Mouse (Mus musculus) natural killer cell, adult 2 months (primary cell): ENCODE data around the gene Josd1.

Experiments used
- DNase-seq, 2 experiments: peaks; one replicate each; pipeline ENCODE4 v3.0.0; 2022; ENCODE audit warnings: low spot score in 2 of 2

Josd1 gene

GRCm38 (mm10) chr15:79687646-79688267 is at the start of gene Josd1:
TSS of gene Josd1 (minus strand) at chr15:79687919.
- DNase-seq: peak; percentile 97 to 98

- no peak for DNase-seq
These were observed 46.6 kb upstream of the Josd1 start for GRCm38 (mm10) chr15:79734311-79734710.

DNA sequence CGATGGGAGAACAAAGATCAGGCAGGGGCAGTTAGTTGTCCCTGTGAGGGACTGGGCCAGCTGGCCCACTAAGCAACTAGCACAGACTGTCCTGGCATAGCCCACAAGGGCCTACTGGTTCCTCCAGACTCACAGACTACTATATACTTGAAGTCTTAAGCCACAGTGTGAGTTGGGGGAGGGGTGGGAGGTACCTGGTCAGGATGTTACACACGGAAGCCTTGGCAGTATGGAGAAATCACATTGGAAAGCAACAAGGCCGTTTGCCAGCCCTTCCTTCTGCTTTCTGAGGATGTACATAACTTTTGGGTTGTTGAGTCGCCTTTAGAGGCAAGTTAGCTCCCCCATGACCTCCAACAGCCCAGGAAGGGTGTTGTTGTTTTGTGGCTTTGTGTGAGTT is 45.9 kb upstream of the Josd1 start:
- no peak for DNase-seq

DNA sequence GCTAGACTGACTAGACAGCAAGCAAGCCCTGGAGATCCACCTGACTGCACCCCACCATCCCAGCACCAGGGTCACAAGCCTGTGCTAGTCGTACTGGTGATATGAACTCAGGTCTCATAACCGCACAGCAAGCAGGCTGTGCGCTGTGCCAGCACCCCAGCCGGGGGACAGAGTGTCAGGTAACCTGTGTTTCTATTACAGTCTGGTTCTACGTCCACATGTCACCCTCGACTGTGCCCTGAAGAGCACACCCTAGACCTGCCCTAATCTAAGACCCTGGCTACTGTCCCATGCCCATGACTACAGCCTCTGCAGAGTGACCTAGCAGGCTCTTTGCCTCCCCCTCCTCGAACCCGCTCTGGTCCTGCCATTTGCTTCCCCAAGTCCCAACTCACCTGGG is 45.5 kb upstream of the Josd1 start:
- no peak for DNase-seq

DNA sequence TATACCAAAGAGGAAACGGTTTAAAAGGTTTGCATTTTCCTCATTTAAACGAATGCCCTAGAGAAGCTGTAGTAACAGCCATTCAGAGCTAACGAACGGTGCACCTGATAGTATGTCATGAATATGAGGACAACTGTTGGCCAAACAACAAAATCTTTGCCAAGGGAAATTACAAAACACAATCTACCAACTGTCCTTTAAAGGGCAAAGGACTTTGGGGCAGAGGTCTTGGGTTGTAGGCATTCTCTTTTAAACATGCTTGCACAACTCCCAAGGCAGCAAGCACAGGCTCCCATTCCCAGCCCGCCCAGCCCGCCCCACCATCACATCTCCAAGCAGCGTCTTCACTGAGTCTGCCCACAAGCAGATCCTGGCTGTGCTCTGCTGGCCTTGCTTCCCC is 43.8 kb upstream of the Josd1 start:
- no peak for DNase-seq

DNA sequence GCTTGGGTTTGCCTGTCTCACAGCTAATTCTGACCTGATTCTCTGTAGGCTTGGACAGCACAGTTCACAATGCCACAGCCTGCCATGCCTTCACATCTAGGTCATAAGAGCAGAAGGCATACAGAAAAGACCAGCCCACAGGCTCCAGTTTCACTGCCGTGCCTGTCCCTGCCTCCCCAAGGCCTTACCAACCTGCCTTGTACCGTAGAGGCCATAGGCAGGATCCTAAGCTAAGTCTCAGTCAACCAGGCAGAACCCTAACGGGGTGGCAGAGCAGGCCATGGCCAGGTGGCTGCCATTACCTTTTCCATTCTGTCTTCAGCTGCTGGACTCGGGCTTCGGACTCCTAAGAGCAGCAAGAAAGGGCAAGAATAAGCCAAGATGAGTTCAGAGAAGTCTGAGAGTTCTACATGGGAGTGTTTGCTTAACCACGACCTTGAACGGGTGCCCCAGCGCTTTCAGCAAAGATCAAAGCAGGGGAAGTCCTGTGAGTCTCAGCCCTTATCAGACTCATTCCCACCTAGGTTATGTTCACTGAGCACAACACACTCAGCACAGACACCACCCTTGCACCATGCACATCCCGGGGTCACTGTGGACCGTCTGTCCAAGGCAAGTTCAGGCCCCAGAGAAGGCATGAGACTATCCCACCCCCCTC is 41.1 kb upstream of the Josd1 start:
- no peak for DNase-seq

- DNase-seq: no peak
These were observed 40.6 kb upstream of the Josd1 start for GRCm38 (mm10) chr15:79728311-79728710.

DNA sequence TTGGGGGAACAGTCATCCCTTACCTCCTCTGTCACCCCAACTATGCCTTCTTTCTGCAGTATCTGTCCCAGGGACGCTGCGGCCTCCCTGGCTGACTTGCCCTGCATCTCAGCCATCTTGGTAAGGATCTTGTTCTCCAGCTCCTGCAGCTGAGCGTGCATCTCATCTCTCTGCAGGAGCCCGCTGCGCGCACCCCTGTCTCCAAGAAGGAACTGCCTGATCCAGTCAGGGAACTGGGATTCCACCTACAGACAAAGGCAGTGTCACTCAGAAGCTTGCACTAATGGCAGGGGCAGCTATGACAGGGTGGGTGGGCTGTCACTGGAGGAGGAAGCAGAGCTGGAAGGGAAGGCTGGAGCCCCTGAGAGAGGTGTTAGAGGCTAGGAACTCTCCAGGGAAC is 40.1 kb upstream of the Josd1 start:
- no peak for DNase-seq

- DNase-seq: no peak
These were observed 37.6 kb upstream of the Josd1 start for GRCm38 (mm10) chr15:79725190-79725789.

- peak; percentile 64 to 70 for DNase-seq
These were observed 35.7 kb upstream of the Josd1 start for GRCm38 (mm10) chr15:79723439-79723838.

GRCm38 (mm10) chr15:79720796-79721195 is 33.1 kb upstream of the Josd1 start:
- DNase-seq: no peak

- DNase-seq: no peak
These were observed 32.5 kb upstream of the Josd1 start for GRCm38 (mm10) chr15:79720267-79720666.

GRCm38 (mm10) chr15:79716710-79717109 is 29.0 kb upstream of the Josd1 start:
- DNase-seq: no peak

GRCm38 (mm10) chr15:79715646-79716045 is 27.9 kb upstream of the Josd1 start:
- no peak for DNase-seq

DNA sequence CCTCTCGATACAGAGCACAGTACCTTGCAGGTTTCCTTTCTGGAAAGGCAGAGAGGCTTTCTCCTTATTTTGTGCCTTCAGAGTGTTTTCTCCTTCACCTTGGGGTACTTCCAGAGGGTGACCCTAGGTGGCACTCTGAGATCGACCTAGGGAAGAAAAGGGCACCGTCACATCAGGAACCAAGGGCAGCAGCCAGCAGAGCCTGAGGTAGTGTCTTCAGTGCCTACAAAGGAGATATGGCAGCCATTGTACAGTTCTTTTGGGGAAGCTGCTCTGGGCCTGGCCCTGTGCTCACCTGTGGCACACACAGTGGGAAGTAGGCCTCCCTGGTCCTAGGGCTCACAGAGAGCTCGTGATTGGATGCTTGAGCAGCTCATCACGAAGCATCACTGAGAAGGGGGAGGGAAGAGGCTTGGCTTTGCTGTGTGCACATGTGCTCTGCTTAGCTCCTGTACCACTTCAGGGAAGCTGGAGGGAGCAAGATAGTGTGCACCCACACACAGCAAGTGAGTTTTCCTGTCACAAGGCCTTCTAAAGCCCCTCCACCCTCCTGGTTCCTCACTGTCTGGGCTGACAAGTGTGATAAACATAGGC is 20.6 kb upstream of the Josd1 start:
- no peak for DNase-seq

DNA sequence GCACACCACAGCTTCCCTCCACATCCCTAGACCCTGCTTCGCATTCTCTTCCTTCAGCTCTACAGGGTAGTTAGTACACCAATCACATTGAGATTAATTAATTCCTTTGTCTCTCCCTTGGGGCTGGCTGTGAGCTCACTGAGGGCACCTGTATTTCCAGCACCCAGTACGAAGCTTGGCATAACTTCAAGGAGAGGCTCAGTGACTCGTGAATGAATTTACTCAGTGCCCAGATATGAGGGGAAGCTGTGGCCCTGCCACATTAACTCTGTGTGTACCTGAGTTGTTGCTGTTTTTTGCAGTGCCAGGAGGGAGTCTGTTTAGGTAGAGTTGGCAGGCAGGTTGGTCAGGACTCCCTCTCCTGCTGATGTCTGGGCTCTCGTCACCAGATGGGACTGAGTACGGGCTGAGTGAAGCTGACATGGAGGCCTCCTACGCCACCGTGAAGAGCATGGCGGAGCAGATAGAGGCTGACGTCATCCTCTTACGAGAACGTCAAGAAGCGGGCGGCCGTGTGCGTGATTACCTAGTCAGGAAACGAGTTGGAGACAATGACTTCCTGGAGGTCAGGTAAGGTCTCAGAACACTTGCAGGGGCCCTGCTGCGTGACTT is 19.0 kb upstream of the Josd1 start:
- no peak for DNase-seq

DNA sequence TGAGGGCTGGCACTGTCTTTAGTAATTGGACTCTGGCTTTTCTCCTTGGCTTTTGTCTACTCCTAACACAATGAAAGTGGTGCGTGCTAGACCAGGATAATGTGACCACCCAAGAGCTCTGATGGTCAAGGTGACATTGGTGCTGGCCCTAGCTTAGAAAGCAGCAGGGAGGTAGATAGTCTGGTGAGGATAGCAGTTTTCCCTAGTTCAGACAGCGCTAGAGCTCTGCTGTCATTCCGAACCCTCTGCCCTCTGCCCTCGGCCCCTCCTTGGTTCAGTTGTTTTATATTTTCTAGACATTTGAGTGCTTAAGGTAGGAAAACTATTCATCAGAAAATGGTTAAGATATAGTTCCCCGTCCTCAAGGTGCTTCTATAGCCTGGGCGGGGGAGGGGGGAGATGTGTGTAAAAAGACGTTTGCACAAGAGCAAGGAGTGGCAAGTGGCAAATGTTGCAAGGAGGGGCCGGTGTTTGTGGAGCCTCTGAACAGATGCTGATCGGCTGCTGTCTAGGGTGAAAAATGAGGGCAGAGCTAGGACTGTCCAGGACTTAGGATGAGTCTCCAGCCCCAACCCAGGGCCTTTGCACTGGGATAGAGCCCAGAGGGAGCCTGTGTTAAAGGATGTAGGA is 10.0 kb upstream of the Josd1 start:
- no peak for DNase-seq

DNA sequence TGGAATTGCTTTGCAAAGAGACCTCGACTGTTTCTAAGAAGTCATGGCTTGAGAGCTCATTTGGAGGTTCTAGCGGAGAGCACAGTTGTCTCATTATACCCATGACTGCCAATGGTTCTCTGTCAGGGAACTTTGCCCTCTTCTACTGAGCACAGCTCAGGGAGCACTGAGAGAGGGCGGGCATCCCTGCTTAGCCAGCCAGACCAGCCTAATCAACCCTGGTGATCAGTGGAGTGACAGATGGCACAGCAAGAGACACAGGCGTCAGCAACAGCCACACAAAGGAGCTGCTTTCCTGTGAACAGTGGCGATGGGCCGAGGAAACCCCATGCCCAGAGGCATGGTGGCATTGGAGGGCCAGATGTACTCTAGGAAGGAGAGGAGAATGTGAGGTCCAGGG is 9.3 kb upstream of the Josd1 start:
- no peak for DNase-seq

DNA sequence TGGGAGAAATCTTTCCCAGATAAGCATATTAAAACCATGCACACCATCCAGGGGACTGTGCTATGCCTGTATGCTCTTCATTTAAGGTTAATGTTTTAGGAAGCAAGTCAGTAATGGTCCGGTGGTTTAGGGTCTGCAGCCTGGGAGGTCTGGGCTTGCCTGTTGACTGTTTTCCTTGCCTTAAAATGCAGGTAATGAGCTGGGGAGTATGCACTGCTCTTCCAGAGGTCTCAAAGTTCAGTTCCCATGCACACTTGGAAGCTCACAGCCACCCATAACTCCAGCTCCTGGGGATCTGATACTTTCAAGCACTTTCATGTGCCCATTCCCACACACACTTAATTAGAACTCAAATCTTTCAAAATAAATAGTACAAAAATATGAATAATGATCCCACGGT is 8.8 kb upstream of the Josd1 start:
- no peak for DNase-seq

GRCm38 (mm10) chr15:79695516-79695915 is 7.8 kb upstream of the Josd1 start:
- DNase-seq: peak in 1 of 2 experiments; percentile 26

- DNase-seq: peak in 1 of 2 experiments; percentile 26
These were observed 6.8 kb upstream of the Josd1 start for GRCm38 (mm10) chr15:79694512-79694911.

DNA sequence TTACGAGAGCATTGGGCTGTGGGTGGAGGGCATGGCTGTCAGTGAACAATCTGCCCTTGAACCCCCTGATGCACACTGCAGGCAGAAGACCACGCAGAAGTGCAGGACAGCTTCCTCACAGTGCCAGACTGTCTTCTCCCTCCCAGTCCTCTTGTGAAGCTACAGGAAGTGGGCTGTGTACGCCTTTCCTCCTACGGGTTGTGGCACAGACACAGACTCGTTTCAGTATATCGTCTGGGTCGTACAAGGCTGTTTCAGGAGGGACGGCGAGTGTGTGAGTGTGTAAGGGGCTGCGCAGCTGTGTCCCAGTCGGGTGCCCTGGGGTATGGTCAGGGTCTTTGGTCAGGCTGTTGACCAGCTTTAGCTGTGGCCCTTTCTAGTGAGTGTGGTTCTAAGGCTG is 6.0 kb upstream of the Josd1 start:
- peak; percentile 65 to 68 for DNase-seq
